Mouse (Mus musculus) kidney, postnatal 14 days (tissue): ENCODE results near the gene Copg2.

Experiments used
- DNase-seq: peaks from one replicate; pipeline ENCODE4 v3.0.0; 2022; ENCODE audit warnings: mixed read lengths

Gene Copg2

DNA sequence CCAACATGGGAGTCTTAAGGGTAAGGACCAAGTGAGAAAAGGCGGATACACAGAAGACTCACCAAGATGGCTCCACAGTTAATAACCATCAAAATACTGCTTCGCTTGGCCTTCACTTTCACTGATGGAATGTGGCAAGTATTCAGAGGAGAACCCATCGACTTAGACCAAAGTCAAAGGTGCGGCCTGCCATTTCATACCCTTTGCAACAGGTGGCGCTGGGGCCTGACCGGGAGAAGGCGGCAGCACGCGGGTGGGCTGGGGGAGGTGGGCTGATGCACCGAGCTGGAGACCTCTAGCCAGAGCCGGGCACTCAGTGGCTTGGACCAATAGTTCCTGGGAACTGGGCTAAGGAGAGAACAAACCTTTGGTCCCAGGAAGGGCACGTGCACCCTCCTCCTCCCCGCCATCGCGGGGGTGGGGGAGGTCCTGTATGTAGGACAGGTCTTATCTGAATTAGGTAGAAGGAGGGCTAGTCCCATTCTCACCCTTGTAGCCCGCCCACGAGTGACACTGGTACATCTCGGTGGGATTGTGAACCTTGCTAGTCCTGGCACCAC lies 163.9 kb downstream of the Copg2 start:
- DNase-seq: no peak

DNA sequence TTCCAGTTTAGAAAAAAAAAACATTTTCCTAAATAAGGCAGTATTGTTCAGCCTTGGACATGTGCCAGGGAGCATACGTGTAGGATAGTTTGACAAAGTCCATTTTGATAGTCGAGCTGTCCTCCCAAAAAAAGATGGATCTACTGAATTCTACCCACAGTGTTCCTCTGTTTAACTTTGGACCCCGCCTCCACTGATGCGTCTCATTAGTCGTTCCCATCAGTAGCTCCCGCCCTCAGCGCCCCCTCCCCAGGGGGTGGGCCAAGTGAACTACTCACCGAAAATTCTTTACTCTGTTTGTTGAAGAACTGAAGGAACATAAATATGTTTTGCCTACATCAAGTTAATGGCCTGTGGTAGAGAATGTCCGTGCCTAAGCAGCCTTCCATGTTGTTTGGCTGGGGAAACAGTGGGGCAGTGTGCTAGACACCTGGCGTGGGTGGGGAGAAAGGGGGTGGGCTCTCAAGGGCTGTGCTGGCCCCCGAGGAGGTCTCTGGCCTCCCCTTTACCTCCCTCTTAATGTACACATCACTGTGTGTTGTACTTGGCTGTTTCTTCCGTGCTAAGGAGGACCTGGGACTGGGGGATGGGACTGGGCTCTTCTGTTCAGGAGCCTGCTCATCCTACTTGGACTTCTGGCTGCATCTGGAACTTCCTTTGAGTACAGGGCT lies 166.2 kb downstream of the Copg2 start:
- peak; percentile 41 for DNase-seq

DNA sequence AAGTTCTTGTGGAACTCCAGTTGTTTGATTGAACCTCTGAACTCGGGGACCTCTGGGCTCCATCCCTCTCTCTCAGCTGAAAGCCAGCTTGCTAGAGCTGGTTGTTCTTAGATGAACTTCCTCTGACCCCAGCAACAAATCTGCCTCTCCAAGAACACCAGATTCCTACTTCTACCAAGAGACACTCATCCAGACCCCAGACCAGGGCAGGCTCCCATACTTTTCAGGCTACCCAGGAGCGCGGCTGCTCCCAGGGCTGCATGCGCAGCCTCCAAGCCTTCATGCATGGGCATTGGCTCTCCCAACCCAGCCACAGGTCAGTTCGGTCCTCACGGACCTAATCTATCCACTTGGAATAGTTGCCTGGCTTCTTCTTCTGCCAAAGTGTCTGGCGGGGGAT lies 173.3 kb downstream of the Copg2 start, which contains the start of gene Mest:
Gene Mest, plus strand, starts transcription at position 217 of the 400 bp plus-strand sequence.
- peak; percentile 28 for DNase-seq

DNA sequence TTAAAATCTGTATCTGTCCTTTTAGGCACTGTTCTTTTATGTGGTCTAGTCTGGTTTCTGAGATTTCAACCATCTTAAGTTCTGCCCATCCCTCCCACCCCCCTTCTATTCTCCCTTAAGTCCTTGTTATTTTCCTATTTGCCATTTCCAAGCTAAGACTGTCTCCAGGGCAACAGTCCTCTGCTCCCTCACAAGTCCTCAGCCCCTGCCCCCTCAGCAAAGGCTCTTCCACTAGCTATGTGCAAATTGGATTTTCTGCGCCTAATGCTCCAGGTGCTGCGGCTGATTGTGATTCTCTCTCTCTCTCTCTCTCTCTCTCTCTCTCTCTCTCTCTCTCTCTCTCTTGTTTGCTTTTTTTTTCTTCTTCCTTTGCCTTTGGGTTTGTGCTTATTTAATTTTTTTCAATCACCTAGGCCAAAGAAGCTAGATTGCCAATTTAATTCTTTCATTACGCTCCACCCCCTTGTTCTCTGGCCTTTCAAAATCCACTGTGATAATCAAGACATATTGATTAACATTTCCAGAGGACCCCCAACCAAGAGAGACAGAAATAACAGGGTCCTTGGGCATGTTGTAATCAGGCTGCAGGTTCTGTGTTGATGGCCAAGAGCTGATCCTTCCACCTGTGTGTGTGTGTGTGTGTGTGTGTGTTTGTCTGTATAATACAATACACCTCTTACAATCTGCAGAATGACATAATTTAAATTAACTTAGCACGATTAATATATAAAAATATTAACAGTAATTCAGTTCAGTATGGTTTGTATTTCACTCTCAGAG lies 174.0 kb downstream of the Copg2 start:
- no peak for DNase-seq

DNA sequence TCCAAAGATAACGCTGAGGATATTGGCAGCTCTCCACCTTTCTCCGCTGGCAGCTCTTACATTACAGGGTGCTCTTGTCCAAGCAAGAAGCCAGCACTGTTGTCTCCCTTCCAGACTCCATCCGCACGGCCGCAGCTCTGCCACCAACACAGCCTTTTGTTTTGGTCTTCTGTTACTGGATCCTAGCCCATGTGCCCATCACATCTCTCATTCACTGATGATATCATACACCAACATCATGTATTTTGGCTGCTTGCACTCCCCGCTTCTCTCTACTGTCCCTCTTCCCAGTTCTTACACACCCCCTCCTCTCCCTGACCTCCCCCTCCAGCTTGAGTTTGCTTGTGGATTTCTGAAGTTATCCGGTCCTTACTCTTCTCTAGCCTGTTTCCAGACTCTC lies 179.8 kb downstream of the Copg2 start:
- DNase-seq: no peak

DNA sequence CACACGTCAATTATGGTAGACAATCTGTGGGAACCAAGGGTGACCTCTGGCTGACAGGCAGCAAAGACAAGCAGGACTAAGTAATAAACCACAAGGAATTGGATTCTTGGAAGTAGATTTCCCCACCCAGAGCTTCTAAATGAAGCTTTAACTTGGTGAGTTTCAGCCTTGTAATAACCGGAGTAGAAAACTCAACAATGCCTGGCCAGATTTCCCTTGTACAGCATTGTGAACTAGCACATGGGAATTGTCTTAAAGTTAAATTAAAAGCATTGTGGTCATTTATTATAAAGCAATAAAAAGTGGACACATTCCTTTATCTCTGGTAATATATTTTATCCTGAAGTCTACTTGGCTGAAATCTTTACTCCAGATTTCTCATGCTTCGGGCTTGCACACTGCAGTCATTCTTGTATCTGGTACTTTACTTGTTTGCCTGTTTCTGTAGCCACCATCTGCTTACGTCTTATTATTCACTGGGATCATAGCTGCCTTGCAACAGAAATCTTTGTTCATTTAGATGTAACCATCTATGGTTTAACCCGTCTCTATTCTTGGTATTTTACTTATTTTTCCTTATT lies 181.6 kb downstream of the Copg2 start:
- no peak for DNase-seq

DNA sequence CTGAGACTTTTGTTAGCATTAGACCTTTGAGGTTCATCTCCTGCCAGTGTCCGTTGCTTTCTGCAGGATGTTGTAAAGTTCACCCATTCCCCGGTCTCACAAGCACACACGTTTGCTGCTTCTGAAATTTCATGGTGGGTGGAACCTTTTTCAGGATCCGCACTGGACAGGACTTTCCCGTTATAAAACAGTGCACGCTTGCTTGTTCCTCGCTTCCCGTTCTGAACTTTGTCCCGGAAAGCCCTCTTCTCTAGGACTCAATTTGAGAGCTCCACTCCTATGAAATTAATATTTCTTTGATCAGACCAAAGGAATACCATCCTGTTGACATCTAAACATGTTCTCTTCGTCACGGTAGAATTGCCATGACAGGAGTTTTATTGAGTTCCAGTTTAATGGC lies 182.7 kb downstream of the Copg2 start:
- DNase-seq: no peak

DNA sequence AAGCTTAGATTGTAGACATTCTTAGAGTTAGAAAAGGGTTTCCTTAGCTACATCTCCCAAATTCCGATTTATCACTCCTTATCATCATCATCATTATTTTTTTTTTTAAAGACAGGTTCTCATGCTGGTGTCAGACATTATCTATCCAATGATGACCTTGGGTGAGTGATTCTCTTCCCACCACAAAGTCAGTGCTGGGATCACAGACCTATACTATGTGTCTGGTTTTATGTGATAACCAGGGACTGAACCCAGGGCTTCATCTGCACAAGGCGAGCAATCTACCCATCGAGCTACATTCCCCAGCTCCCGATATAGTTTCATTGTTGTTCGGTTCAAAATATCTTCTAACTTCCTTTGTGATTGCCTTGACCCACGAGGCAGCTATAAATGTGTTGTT lies 183.1 kb downstream of the Copg2 start:
- no peak for DNase-seq

DNA sequence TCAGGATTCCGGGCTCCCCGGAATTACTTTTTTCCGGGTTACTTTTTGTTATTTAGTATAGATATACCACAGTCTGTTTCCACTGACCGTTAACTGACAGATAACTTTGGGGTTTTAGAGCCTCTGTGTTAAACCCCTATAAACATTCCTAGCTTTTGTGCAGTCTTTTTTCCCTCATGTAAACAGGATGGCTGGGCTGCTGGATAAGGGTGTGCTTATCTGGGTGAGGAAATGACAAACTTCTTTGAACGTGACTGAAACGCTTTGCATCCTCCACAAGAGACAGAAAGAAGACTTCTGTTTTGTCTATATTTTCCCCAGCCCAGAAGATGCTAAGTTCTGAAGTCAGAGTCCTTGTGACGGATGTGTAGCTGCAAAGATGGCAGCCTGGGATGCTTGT lies 184.1 kb downstream of the Copg2 start:
- DNase-seq: no peak

DNA sequence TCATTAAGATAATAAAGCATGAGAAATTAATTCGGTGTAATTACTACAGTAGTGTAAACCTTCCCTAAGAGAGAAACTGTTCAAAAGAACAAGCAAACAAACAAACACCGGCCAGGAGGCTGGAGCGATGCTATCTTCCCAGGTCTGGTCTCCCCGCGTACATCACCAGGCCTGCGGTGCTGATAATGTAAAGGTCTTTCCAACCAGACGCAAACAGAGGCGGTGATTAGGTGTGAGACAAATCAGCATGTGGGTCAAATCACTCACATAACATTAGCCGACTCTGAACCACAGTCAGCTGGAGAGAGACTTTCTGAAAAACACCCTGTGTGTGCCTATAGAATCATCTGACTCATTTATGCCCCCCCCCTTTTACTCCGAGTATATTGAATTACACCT lies 185.2 kb downstream of the Copg2 start:
- no peak for DNase-seq

DNA sequence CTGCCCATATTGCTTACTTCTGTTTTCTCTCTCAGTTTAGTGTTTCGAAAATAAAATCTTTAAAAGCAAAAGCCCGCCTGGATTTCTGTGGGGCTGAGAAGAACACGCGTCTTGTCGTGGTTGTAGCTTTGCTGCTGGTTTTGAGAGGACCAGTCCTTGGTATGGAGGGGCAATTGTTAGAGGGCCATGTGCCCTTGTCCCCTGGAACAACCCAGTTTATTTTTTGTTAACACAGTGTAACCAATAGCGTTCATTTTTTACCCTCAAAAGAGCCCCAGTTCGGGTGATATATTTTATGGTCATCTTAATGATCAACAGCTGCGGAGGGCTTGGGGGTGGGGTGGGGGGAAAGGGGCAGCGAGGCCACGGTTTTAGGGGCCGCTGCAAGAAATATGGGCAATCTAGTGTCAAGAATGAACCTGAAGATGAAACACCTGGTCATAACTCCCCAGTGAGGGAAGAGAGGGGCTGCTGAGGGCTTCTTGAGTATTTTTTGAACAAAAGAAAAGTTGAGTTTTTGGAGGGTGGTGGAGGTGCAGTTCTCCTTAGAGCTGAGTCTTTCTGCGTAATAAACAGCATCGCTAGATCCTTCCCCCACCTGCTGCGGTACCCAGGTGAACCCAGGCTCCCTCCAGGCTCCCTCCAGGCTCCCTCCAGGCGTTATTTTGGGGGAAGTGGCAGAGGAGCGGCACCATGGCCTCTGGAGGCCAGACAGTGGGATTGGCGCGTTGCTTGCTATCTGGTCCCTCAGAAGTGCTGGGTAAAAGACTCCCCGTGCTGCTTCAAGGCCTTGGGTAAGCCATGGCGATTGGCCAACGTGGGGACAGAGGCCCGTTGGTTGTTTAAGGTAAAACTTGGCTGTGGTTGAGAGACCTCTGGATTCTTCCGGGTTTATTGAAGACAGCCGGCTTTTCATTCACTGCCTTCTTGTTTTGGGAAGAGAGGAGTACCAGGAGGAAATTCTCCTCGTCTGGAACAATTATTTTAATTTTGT lies 185.9 kb downstream of the Copg2 start:
- DNase-seq: no peak

DNA sequence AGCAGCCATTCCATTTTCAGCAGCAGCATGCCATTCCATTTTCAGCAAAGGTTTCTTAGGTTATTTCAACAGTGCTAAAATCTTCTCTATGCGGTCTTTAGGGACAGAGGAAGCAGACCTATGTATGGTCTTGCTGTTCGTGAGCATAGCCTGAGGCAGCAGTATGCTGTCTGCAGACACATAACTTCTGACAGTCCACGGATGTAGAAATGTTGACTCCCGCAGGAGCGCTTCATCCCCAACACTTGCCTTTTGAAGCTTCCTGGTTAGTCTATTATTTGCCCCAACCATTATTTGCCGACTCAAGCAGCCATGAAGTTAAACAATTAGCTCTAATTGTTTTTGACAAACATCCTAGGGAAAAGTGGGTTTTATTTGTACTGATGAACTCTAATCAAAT lies 187.5 kb downstream of the Copg2 start:
- no peak for DNase-seq

DNA sequence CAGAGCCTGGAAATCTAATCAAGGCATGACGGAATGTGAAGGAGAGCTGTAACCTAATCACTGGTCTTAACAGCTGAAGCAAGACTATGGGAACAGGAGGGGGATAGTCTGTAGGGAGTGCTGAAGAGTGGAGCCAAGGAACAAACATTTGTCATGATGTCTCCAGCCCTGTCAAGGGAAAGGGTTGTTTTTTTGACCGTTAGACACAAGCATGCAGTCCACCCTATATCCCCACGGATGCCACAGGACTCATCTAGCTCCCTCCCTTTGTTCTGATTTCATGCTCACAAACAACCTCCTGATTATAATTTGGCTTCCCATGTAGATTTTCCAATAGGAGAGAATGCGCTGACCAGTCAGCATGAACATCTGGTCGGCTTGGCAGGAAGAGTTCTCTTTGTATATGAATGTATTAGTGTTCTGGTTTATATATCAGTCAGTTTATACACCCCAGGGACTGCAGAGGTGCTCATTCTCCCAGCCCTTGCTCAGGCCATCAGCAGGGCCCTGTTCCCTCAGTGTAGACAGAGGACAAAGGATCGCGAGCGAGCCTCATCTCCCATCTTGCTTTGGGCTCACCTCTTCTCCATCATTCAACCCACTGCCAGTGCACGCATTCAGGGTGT lies 192.5 kb downstream of the Copg2 start:
- DNase-seq: no peak

DNA sequence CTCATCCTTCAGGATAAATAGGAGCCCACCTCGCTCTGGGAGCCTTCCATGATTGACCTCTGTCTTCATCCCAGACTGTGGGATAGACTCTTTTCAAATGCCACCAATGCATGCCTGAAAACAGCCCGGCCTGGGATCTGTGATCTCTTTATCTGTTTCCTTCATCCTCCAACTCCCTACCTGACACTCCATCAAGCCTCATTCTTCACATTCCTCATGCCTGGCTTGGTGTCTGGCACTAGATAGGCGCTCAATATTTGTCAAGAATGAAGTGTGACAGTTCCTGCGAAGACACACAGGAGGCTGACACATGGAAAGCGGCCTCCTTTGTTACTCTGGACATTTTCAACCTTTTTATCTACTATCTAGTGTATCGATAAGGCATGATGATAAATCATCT lies 193.1 kb downstream of the Copg2 start:
- DNase-seq: no peak

DNA sequence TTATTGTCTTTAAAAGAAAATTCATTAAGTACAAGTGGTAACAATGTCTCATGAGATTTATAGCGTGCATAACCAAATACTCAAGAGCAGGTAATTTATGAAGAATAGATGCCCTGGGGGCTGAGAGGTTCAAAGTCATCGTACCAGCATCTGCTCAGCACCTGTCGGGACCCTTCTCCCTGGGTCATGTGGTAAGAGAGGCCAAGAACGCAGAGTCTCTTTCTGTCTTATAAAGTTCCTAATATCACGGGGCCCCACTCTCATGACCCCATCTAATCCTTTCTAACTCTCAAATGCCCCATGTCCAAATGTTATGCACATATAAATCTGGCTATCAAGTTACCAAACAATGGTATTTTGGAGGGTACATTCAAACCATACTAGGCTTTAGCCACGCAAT lies 193.7 kb downstream of the Copg2 start:
- no peak for DNase-seq

DNA sequence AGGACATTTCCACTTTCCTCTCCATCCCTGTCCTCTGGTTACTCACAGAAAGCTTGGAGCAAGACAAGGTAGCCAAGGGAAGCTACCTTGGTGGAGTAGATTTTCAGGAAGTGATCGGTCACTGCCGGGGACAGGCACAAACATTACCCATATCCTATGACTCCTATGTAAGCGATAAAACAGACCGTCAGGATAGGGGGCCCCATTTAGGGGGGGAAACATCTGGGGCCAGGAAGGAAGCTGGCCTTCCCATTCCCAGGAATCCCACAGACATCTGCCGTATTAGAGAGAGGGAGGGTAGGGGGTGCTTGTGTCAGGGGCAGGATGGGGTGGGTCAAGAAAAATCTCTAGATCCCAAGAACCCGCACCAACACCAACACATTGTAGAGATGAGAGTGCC lies 196.4 kb downstream of the Copg2 start:
- peak; percentile 38 for DNase-seq

DNA sequence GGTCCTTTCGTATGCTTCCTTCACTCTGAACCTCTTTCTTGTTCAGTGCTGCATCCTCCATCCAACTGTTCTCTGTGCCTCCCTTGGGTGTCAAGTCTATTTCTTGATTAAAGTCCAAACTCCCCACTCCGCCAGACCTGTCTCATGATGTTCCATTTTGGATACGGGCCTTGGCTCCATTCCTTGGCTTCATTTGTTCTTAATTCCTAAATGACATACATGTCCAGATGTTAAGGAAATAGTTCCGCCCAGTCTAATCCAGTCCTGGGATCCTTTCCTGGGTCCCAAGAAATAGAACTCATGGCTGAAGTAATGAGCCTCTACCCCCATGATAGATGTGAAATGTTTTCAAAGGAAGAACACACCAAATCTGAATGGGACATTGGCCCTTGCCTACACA lies 198.6 kb downstream of the Copg2 start:
- DNase-seq: no peak
